Mouse (Mus musculus): ENCODE data around the gene Arhgef15.
A peak's percentile ranks its signal among the peaks of the same experiment; 100 is the strongest.

Gene Arhgef15

DNA sequence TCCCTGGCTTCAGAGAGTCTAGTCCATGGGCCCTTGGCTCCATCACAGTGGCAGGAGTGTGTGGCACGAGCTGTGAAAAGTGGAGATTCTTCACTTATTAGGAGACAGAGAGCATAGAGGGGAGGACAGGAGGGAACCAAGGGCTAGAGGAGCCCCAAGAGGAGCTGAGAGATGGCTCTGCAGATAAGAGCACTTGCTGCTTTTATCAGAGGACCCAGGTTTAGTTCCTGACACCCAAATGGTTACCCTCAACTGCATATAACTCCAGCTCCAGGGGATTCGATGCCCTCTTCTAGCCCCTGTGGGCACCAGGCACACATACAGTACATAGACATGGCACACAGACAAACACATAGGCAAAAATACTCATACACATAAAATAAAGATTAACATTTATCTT, 32.5 kb downstream of the Arhgef15 start:
- no peak for DNase-seq (ENCODE audit: low read depth, low spot score)

DNA sequence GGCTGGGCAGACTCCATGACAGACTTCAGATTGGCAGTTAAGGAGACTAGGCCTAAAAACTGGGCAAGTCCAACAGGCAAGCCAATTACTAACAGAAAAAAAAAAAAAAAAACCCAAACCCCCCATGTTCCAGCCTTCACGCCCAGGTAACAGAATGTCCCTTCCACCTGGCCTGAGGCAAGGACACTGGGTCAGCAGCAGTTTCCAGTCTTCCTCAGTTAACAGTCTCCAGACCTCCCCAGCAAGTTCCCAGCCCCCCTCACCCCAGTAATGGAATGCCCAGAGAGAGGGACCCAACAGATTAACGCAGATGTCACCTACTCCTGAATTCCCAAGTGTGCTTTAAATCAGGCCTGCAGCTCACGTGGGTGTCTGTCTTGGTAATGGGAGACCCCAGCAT, 34.1 kb downstream of the Arhgef15 start:
- DNase-seq (ENCODE audit: low read depth, low spot score), result no peak

DNA sequence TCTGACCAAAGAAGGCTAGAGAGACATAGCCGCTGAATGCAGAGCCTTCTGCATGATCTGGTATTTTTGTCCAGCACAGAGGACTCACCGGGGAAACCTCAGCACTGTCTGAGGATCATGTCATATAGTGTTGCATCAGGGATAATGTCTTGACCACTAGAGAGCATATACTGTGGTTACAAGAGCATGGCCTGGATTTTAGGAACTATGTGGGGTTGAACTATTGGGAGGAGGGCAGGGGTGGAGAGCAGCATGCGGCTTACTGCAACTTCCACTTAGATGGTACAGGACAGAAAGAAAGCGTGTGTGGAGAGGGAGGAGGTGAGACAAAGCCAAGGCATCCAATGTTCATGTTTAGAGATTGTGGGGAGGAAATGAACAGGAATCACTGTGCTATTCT, 42.7 kb downstream of the Arhgef15 start:
- no peak for DNase-seq (ENCODE audit: low read depth, low spot score)

DNA sequence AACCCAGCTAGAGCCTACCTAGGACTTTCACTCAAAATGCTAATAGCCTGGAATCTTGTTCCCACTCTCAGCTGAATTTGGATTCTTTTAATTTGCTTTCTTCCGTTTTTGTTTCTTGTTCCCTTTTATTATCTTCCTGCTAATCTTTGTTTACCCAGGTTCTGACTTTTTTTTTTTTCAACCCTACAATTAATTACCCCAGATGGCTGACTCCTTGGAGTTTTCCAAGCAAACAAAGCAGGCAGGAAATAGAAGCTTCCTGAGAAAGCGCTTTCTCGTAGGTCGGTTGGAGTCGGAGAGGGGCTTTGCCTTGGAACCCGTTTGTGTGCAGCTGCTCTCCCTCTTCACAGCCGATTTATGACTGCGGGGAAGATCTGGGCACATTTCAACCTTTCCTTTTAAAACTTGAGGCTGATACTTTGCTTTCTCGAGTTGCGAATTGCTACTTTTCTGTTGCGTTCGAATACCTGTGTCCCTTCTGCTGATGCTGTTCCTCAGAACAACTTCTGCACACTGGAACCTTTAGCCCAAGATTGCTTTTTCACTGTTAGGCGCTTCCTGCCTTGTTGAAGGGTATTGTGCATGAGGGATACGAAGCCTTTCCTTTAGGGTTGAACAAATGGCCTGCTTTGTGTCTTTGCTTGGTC, 45.6 kb downstream of the Arhgef15 start:
- no peak for DNase-seq (ENCODE audit: low read depth, low spot score)

GRCm38 (mm10) chr11:68908846-68909503, 48.3 kb downstream of the Arhgef15 start:
- DNase-seq (ENCODE audit: low read depth, low spot score), result no peak

GRCm38 (mm10) chr11:68907251-68907650, 50.0 kb downstream of the Arhgef15 start:
- no peak for DNase-seq (ENCODE audit: low read depth, low spot score)

DNA sequence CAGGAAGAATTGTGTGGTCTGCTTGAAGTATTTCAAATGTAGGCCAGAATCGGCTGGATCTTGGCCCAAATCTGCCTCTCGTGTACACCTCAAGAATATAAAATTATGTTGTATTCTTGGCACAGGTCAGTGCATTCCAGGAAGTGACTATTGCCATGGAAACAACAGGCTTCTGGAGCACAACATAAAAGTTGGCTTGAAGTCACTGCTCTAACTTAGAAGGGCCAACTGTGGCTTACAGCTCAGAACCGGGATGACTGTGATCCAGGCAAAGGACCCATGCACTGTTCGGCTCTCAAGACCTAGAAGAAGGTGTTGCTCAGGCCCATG, 50.9 kb downstream of the Arhgef15 start:
- no peak for DNase-seq (ENCODE audit: low read depth, low spot score)

GRCm38 (mm10) chr11:68905665-68906460, 51.4 kb downstream of the Arhgef15 start:
- no peak for DNase-seq (ENCODE audit: low read depth, low spot score)

GRCm38 (mm10) chr11:68905138-68905531, 52.1 kb downstream of the Arhgef15 start:
- no peak for DNase-seq (ENCODE audit: low read depth, low spot score)

GRCm38 (mm10) chr11:68904375-68905137, 52.7 kb downstream of the Arhgef15 start:
- DNase-seq (ENCODE audit: low read depth, low spot score), result peak; percentile 73

- no peak for DNase-seq (ENCODE audit: low read depth, low spot score)
Measured at GRCm38 (mm10) chr11:68903775-68904174, 53.5 kb downstream of the Arhgef15 start.

DNA sequence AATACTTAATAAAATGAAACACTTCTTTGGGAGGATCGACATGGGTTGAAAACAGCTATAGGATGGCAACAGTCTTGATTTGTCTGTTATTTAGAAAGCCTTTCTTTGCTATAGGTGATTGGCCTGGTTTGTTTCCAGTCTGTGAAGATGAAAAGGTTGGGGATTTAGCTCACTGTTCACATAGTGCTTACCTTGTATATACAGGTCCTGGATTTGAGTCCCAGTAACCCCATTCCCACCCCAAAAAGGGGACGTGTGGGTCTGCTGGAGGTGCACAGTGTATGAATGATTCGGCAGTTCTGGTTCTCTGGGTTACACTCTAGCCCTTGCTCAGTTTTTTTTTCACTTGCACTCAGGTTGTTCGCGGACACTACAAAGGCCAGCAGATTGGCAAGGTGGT, 54.5 kb downstream of the Arhgef15 start:
- no peak for DNase-seq (ENCODE audit: low read depth, low spot score)

DNA sequence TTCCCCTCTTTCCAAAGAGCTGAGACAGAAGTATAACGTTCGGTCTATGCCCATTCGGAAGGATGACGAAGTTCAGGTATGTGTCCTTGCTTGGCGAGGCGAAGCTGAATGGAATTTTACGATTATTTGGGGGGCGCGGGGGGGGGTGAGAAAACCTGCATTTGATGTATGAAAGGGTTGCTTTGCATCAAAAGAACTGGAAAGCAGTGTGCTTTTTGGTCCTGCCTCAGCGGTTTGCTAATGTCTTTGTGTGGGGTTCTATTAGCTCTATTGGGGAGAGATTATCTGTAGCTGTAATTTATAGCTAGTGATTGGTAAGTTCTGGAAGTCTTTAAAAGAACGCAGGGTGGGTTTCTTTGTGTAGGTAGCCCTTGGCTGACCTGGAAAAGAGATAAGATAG, 54.9 kb downstream of the Arhgef15 start:
- DNase-seq (ENCODE audit: low read depth, low spot score), result no peak

DNA sequence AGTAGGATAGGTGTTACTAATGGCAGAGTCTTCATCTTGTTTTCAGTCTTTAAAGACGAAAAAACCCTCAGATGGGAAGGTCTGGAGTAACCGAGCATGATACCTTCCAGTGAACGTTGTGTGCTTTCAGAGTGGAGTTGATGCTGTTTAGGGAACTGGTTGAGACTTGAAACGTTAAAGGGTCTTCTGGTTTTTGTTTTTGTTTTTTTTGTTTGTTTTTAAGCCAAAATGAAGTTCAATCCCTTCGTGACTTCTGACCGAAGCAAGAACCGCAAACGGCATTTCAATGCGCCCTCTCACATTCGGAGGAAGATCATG, 55.3 kb downstream of the Arhgef15 start:
- no peak for DNase-seq (ENCODE audit: low read depth, low spot score)

DNA sequence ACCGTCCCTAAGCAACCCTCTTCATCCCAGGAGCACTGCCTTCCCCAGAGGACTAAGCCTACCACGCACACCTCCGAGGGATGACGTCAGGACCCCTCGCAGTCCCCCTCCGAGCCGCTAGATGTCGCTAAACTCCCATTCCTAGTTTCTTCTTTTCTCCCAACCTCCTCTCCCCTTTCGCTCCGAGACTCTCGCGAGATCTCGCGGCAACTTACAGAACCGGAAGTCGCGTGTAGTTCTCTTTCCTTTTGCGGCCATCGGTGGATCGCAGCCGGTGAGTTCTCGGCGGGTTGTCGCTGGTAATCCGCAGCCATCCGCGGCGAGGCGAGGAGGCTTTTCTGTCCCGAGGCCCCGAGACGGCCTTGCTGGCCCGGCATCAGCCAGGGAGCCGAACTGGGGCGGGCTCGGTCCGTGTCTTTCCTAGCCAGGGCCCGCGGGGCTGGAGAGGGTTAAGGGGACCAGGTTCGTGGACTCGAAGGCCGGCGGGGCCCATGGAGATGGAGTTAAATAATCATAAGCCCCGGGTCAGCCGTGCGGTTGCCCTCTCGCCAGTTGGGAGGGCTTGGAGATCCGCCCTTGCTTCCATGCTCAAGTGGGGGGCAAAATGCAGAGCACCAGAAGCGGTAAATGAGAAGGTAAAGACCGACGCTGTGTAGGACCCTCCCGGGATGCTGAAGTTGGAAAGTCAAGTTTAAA, 55.8 kb downstream of the Arhgef15 start, which contains the start of gene Rpl26:
Gene Rpl26, plus strand, starts transcription at position 233 of the 696 bp plus-strand sequence.
- DNase-seq (ENCODE audit: low read depth, low spot score), result peak; percentile 99

DNA sequence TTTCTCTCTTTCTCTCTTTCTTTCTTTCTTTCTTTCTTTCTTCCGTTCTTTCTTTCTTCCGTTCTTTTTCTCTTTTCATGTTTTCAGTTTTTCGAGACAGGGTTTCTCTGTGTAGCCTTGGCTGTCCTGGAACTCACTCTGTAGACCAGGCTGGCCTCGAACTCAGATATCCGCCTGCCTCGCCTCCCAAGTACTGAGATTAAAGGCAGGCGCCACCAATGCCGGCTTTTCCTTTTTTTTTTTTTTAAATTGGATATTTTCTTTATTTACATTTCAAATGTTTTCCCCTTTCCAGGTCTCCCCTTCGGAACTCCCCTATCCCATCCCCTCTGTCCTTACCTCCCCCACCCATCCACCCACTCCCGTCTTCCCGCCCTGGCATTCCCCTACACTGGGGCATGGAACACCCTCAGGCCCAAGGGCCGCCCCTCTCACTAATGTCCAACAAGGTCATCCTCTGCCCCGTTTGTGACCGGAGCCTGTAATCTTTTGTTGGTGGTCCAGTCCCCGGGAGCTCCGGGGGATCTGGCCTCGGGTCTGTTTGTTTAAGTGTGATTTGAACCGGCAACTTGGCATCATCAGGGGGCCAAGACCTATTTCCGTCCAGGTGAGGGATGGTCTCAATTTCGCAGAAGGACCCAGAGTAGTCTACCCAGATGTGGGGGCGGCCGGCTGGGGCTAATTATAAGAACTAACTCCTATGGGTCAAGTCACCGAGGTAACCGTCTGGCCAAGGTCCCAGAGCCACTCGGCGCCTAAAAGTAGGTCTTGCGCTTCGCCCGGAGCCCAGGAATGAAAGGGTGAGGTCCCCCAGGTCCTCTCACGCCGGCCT, 56.5 kb downstream of the Arhgef15 start:
- no peak for DNase-seq (ENCODE audit: low read depth, low spot score)

DNA sequence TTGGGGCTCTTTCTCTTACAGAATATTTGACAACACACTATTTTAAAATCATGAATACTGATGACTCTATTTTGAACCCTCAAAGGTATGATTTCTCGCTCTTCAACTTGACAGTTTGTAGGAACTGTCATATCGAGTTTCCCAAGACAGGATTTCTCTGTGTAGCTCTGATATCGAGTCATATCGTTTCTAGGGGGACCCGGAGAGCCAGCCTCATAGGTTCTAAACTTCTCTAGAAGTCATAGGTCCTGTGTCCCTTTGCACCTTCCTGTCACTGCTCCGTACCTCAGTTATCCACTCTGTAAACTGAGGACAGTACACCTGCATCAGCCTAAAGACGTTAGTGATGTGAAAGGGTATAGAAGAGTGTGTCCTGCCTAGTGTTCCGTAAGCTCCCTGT, 57.5 kb downstream of the Arhgef15 start:
- no peak for DNase-seq (ENCODE audit: low read depth, low spot score)

GRCm38 (mm10) chr11:68898790-68899189, 58.5 kb downstream of the Arhgef15 start:
- DNase-seq (ENCODE audit: low read depth, low spot score), result no peak

DNA sequence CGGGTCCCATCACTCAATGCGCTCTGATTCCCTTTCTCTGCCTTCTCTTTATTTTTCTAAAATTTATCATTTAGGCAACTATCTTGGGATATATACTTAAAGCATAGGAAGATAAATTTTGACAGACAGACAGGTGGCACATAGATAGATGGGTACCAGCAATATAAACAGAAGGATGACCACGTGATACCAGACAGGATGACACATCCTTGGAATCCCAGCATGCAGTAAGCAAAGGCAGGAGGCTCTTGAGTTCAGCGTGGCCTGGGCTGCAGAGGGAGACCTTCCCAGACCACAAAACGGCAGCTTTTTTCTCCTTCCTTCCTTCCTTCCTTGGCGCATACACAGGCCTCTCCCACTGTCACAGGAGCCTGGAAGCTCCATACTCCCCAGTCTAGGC, 59.4 kb downstream of the Arhgef15 start:
- no peak for DNase-seq (ENCODE audit: low read depth, low spot score)

- peak; percentile 74 for DNase-seq (ENCODE audit: low read depth, low spot score)
Measured at GRCm38 (mm10) chr11:68897120-68897519, 60.2 kb downstream of the Arhgef15 start.

GRCm38 (mm10) chr11:68896247-68896646, 61.0 kb downstream of the Arhgef15 start:
- DNase-seq (ENCODE audit: low read depth, low spot score), result no peak
